Mouse (Mus musculus) C2C12 (cell line): ENCODE data around the gene Stk33.

Experiments
- CTCF ChIP-seq: IDR thresholded peaks from one replicate; pipeline ENCODE4 v1.5.1; 2011; ENCODE audit not compliant: control insufficient read depth, insufficient read depth, insufficient read length
- MAX ChIP-seq: IDR thresholded peaks from one replicate; pipeline ENCODE4 v1.6.1; 2011; ENCODE audit warnings: mild to moderate bottlenecking, control low read depth

- TF ChIP-seq CTCF (no peak), MAX (no peak)
Measured at GRCm38 (mm10) chr7:109422803-109423202, 16.1 kb downstream of the Stk33 start.
